9 mouse cellular contexts compared by ENCODE assay signal in genomic region chr5:114369921-114370320, GRCm38 (mm10). TPM values are rescaled to one million over a fixed set of nuclear protein-coding genes. Genes with fewer than 3 reads are reported as not detected.
DNase-seq lines count a peak whose midpoint lies in the region; ATAC-seq and TF ChIP-seq lines count a peak whose summit lies in the region.
"Had no signal": no experiment of that assay in that cellular context is flagged by ENCODE, and none has a peak within 500 bp of the region (broad histone marks: within the 10 kb centered on the region; RNA-seq: fewer than 3 reads in every experiment).

No protein-coding gene starts in this region.

- H3K9me3 ChIP-seq in heart, embryonic 13.5 days: no peaks in the 10 kb centered on the region
- no peaks in the 10 kb centered on the region for H3K9me3 ChIP-seq in midbrain, postnatal 0 days (ENCODE audit: low read length)
- no peaks in the 10 kb centered on the region for H3K9me3 ChIP-seq in midbrain, embryonic 14.5 days (ENCODE audit: control insufficient read depth, low read length)
- H3K9me3 ChIP-seq in intestine, embryonic 16.5 days (ENCODE audit: control insufficient read depth, low read length): no peaks in the 10 kb centered on the region
- H3K9me3 ChIP-seq in stomach, embryonic 16.5 days (replicated peaks; ENCODE audit: control insufficient read depth, low read length): no peaks in the 10 kb centered on the region

- WGBS in heart, embryonic 13.5 days: 81% methylated on average over 9 of the region's 9 CpGs
- WGBS in midbrain, postnatal 0 days: 87% methylated on average over 9 of the region's 9 CpGs
- WGBS in midbrain, embryonic 14.5 days: 94% methylated on average over 9 of the region's 9 CpGs
- WGBS in intestine, embryonic 16.5 days: 71% methylated on average over 9 of the region's 9 CpGs
- WGBS in stomach, embryonic 16.5 days: 67% methylated on average over 9 of the region's 9 CpGs

- H3K9ac ChIP-seq in heart, embryonic 13.5 days: peak overlapping the region; percentile 67
- no peak overlapping the region for H3K9ac ChIP-seq in midbrain, postnatal 0 days (replicated peaks; ENCODE audit: low read length, poor library complexity, severe bottlenecking)
- H3K9ac ChIP-seq in midbrain, embryonic 14.5 days (replicated peaks; ENCODE audit: low read length): no peak overlapping the region
- peak overlapping the region; percentile 45 for H3K9ac ChIP-seq in intestine, embryonic 16.5 days (ENCODE audit: low read depth, low read length)
- H3K9ac ChIP-seq in stomach, embryonic 16.5 days (ENCODE audit: low read length): peak overlapping the region; percentile 65

- no peak for ATAC-seq in heart, embryonic 13.5 days (ENCODE audit: extremely low read depth, insufficient number of reproducible peaks, low FRiP score, low TSS enrichment)
- ATAC-seq in midbrain, postnatal 0 days (ENCODE audit: low FRiP score): no peak
- no peak for ATAC-seq in midbrain, embryonic 14.5 days (ENCODE audit: low FRiP score, low TSS enrichment)
- no peak for ATAC-seq in intestine, embryonic 16.5 days
- no peak for ATAC-seq in stomach, embryonic 16.5 days (ENCODE audit: insufficient read depth, low FRiP score)
- no peak for ATAC-seq in megakaryocyte-erythroid progenitor cell, adult 5-6 weeks (replicated peaks; ENCODE audit: low FRiP score, low TSS enrichment, poor library complexity, severe bottlenecking)

- no peak overlapping the region for H3K4me3 ChIP-seq in heart, embryonic 13.5 days
- no peak overlapping the region for H3K4me3 ChIP-seq in midbrain, postnatal 0 days (ENCODE audit: low read depth, low read length)
- no peak overlapping the region for H3K4me3 ChIP-seq in midbrain, embryonic 14.5 days (replicated peaks; ENCODE audit: low read depth, low read length)
- H3K4me3 ChIP-seq in intestine, embryonic 16.5 days (ENCODE audit: low read length): no peak overlapping the region
- H3K4me3 ChIP-seq in stomach, embryonic 16.5 days (replicated peaks; ENCODE audit: low read length): no peak overlapping the region

- H3K4me1 ChIP-seq in heart, embryonic 13.5 days: peaks cover 72% of the 10 kb centered on the region
- no peaks in the 10 kb centered on the region for H3K4me1 ChIP-seq in midbrain, postnatal 0 days (ENCODE audit: insufficient read depth, low read length)
- no peaks in the 10 kb centered on the region for H3K4me1 ChIP-seq in midbrain, embryonic 14.5 days (ENCODE audit: control insufficient read depth, insufficient read depth, low read length)
- H3K4me1 ChIP-seq in intestine, embryonic 16.5 days (ENCODE audit: control insufficient read depth, insufficient read depth, low read length): peaks cover 70% of the 10 kb centered on the region
- peaks cover 69% of the 10 kb centered on the region for H3K4me1 ChIP-seq in stomach, embryonic 16.5 days (ENCODE audit: control insufficient read depth, insufficient read depth, low read length)

- no peaks in the 10 kb centered on the region for H3K27me3 ChIP-seq in heart, embryonic 13.5 days (replicated peaks)
- no peaks in the 10 kb centered on the region for H3K27me3 ChIP-seq in midbrain, postnatal 0 days (ENCODE audit: insufficient read depth, low read length)
- no peaks in the 10 kb centered on the region for H3K27me3 ChIP-seq in midbrain, embryonic 14.5 days (ENCODE audit: control insufficient read depth, insufficient read depth, low read length)
- H3K27me3 ChIP-seq in intestine, embryonic 16.5 days (replicated peaks; ENCODE audit: control insufficient read depth, insufficient read depth, low read length): no peaks in the 10 kb centered on the region
- H3K27me3 ChIP-seq in stomach, embryonic 16.5 days (ENCODE audit: control insufficient read depth, insufficient read depth, low read length): no peaks in the 10 kb centered on the region
- H3K27me3 ChIP-seq: CH12.LX had no signal

- peaks cover 99% of the 10 kb centered on the region for H3K36me3 ChIP-seq in heart, embryonic 13.5 days
- peaks cover 82% of the 10 kb centered on the region for H3K36me3 ChIP-seq in midbrain, postnatal 0 days (ENCODE audit: insufficient read depth, low read length)
- H3K36me3 ChIP-seq in midbrain, embryonic 14.5 days (ENCODE audit: control insufficient read depth, insufficient read depth, low read length): peaks cover 99% of the 10 kb centered on the region
- peaks cover 29% of the 10 kb centered on the region for H3K36me3 ChIP-seq in intestine, embryonic 16.5 days (ENCODE audit: control insufficient read depth, insufficient read depth, low read length)
- H3K36me3 ChIP-seq in stomach, embryonic 16.5 days (ENCODE audit: control insufficient read depth, insufficient read depth, low read length): peaks cover 31% of the 10 kb centered on the region

- H3K4me2 ChIP-seq in heart, embryonic 13.5 days: no peak overlapping the region
- H3K4me2 ChIP-seq in midbrain, postnatal 0 days (ENCODE audit: low read depth, low read length, poor library complexity, severe bottlenecking): no peak overlapping the region
- no peak overlapping the region for H3K4me2 ChIP-seq in midbrain, embryonic 14.5 days (ENCODE audit: low read length)
- peak overlapping the region; percentile 4; the same call in 1 of the 2 replicates for H3K4me2 ChIP-seq in intestine, embryonic 16.5 days (ENCODE audit: low read depth, low read length)
- H3K4me2 ChIP-seq in stomach, embryonic 16.5 days (ENCODE audit: low read depth, low read length): peak overlapping the region; percentile 24; the same call in 1 of the 2 replicates

- H3K27ac ChIP-seq in heart, embryonic 13.5 days (replicated peaks): peak overlapping the region; percentile 87
- H3K27ac ChIP-seq in midbrain, postnatal 0 days (ENCODE audit: low read depth, low read length): peak overlapping the region; percentile 8; the same call in 1 of the 2 replicates
- H3K27ac ChIP-seq in midbrain, embryonic 14.5 days (replicated peaks; ENCODE audit: low read depth, low read length): no peak overlapping the region
- H3K27ac ChIP-seq in intestine, embryonic 16.5 days (ENCODE audit: low read length): peak overlapping the region; percentile 97
- peak overlapping the region; percentile 98 for H3K27ac ChIP-seq in stomach, embryonic 16.5 days (ENCODE audit: low read length)

- intact Hi-C loops in heart, postnatal 36 days (cut with DNase I): loop anchor here (5.0 to 10.0 kb wide), 2 partner anchors 193 to 395 kb away; no protein-coding TSS in a partner anchor

- no peak for TF ChIP-seq CTCF in midbrain, postnatal 0 days (IDR thresholded peaks at IDR 0.05)

- no peak for DNase-seq in heart, postnatal 36 days
- DNase-seq in midbrain, postnatal 0 days (ENCODE audit: low spot score): no peak
- DNase-seq in midbrain, embryonic 14.5 days: no peak
- DNase-seq in frontal cortex, postnatal 36 days (ENCODE audit: low spot score in 2 of 2): no peak

RNA-seq across cellular contexts. Expression of gene Kctd10, which starts 10.4 kb away (rescaled TPM):
- 87.9 and 93.7 TPM in 2 replicates for polyA plus RNA-seq in heart, embryonic 13.5 days (2015; fragmentation: Nextera tagmentation; extraction: Ambion mirVana)
- total RNA-seq in heart, postnatal 36 days (2021): 10 to 100 TPM; 49.4 to 51.4 TPM
- total RNA-seq in midbrain, postnatal 0 days (2014; rRNA removed): 49.7 and 65.1 TPM in 2 replicates
- 51.8 and 54.5 TPM in 2 replicates for polyA plus RNA-seq in midbrain, postnatal 0 days (2015; fragmentation: Nextera tagmentation; extraction: Ambion mirVana)
- polyA plus RNA-seq in midbrain, embryonic 14.5 days (2014; fragmentation: Nextera tagmentation; extraction: Ambion mirVana): 58.7 and 82.4 TPM in 2 replicates
- polyA plus RNA-seq in intestine, embryonic 16.5 days (2015; fragmentation: Nextera tagmentation; extraction: Ambion mirVana): 132 and 137 TPM in 2 replicates
- polyA plus RNA-seq in stomach, embryonic 16.5 days (2015; fragmentation: Nextera tagmentation; extraction: Ambion mirVana): 145 and 161 TPM in 2 replicates
- total RNA-seq in megakaryocyte-erythroid progenitor cell, adult 5-6 weeks (2014; fragmentation: Nextera tagmentation): 33.3 and 36.1 TPM in 2 replicates
- total RNA-seq in megakaryocyte-erythroid progenitor cell, adult 5-6 weeks (2017): 38.8 and 45.1 TPM in 2 replicates

RNA-seq across cellular contexts. Expression of gene Ube3b, which starts 10.5 kb away (rescaled TPM):
- 37.6 and 41.1 TPM in 2 replicates for polyA plus RNA-seq in heart, embryonic 13.5 days (2015; fragmentation: Nextera tagmentation; extraction: Ambion mirVana)
- total RNA-seq in heart, postnatal 36 days (2021): 10 to 100 TPM; 82.8 to 96.4 TPM
- total RNA-seq in midbrain, postnatal 0 days (2014; rRNA removed): 47.3 and 58.3 TPM in 2 replicates
- 26.8 and 26.9 TPM in 2 replicates for polyA plus RNA-seq in midbrain, postnatal 0 days (2015; fragmentation: Nextera tagmentation; extraction: Ambion mirVana)
- polyA plus RNA-seq in midbrain, embryonic 14.5 days (2014; fragmentation: Nextera tagmentation; extraction: Ambion mirVana): 42.7 and 49.2 TPM in 2 replicates
- polyA plus RNA-seq in intestine, embryonic 16.5 days (2015; fragmentation: Nextera tagmentation; extraction: Ambion mirVana): 36.4 and 43.5 TPM in 2 replicates
- 42.5 and 48.1 TPM in 2 replicates for polyA plus RNA-seq in stomach, embryonic 16.5 days (2015; fragmentation: Nextera tagmentation; extraction: Ambion mirVana)
- 39.5 and 50.3 TPM in 2 replicates for total RNA-seq in megakaryocyte-erythroid progenitor cell, adult 5-6 weeks (2014; fragmentation: Nextera tagmentation)
- 16.6 and 17.3 TPM in 2 replicates for total RNA-seq in megakaryocyte-erythroid progenitor cell, adult 5-6 weeks (2017)

Comparison
In these comparisons a context has a peak if more than half of its experiments do, and no peak if none do; other contexts are left out.
1. H3K4me2 ChIP-seq: peak in intestine, embryonic 16.5 days (single experiment) and stomach, embryonic 16.5 days (single experiment); none in heart, embryonic 13.5 days (single experiment), midbrain, postnatal 0 days (single experiment) and midbrain, embryonic 14.5 days (single experiment).
2. H3K9ac ChIP-seq: peak in heart, embryonic 13.5 days (single experiment), intestine, embryonic 16.5 days (single experiment) and stomach, embryonic 16.5 days (single experiment); none in midbrain, postnatal 0 days (single experiment) and midbrain, embryonic 14.5 days (single experiment).